18 mouse cellular contexts compared by ENCODE assay signal in genomic region chr4:127289039-127289548, GRCm38 (mm10). TPM values are rescaled to one million over a fixed set of nuclear protein-coding genes. Genes with fewer than 3 reads are reported as not detected.
DNase-seq lines count a peak whose midpoint lies in the region; ATAC-seq and TF ChIP-seq lines count a peak whose summit lies in the region.
"Had no signal": no experiment of that assay in that cellular context is flagged by ENCODE, and none has a peak within 500 bp of the region (broad histone marks: within the 10 kb centered on the region; RNA-seq: fewer than 3 reads in every experiment).

No protein-coding gene starts in this region.

- no peak overlapping the region for H3K4me2 ChIP-seq in hindbrain, embryonic 16.5 days (ENCODE audit: low read length)
- no peak overlapping the region for H3K4me2 ChIP-seq in heart, embryonic 14.5 days (ENCODE audit: low read length)
- no peak overlapping the region for H3K4me2 ChIP-seq in kidney, postnatal 0 days (ENCODE audit: low read length)
- H3K4me2 ChIP-seq: embryonic facial prominence, embryonic 13.5 days; forebrain, embryonic 12.5 days; liver, embryonic 15.5 days; midbrain, embryonic 12.5 days had no signal

- ATAC-seq in hindbrain, embryonic 16.5 days: no peak
- peak; percentile 84 for ATAC-seq in heart, embryonic 14.5 days (ENCODE audit: insufficient number of reproducible peaks, insufficient read depth, low FRiP score, low read depth)
- ATAC-seq in kidney, postnatal 0 days (replicated peaks; ENCODE audit: low FRiP score, low read depth): no peak
- ATAC-seq: activated CD4-positive, CD25-positive, alpha-beta regulatory T cell, adult 4 months had no signal

- no peaks in the 10 kb centered on the region for H3K36me3 ChIP-seq in hindbrain, embryonic 10.5 days
- no peaks in the 10 kb centered on the region for H3K36me3 ChIP-seq in hindbrain, embryonic 16.5 days (ENCODE audit: control insufficient read depth, insufficient read depth, low read length)
- H3K36me3 ChIP-seq in heart, embryonic 14.5 days (ENCODE audit: control insufficient read depth, insufficient read depth, low read length): no peaks in the 10 kb centered on the region
- H3K36me3 ChIP-seq in kidney, postnatal 0 days (ENCODE audit: insufficient read depth, low read length): no peaks in the 10 kb centered on the region
- H3K36me3 ChIP-seq: embryonic facial prominence, embryonic 13.5 days; forebrain, embryonic 12.5 days; liver, embryonic 15.5 days; midbrain, embryonic 12.5 days had no signal

- 72% methylated on average over 6 of the region's 6 CpGs for whole genome bisulfite sequencing in hindbrain, embryonic 10.5 days
- 87% methylated on average over 6 of the region's 6 CpGs for WGBS in hindbrain, embryonic 16.5 days
- WGBS in heart, embryonic 14.5 days: 27% methylated on average over 6 of the region's 6 CpGs
- WGBS in kidney, postnatal 0 days: 60% methylated on average over 6 of the region's 6 CpGs

- H3K9ac ChIP-seq in hindbrain, embryonic 16.5 days (ENCODE audit: low read depth, low read length): no peak overlapping the region
- no peak overlapping the region for H3K9ac ChIP-seq in heart, embryonic 14.5 days (ENCODE audit: low read length)
- H3K9ac ChIP-seq in kidney, postnatal 0 days (ENCODE audit: low read depth, low read length): no peak overlapping the region
- H3K9ac ChIP-seq: embryonic facial prominence, embryonic 13.5 days; forebrain, embryonic 12.5 days; liver, embryonic 15.5 days; midbrain, embryonic 12.5 days had no signal

- peaks cover 17% of the 10 kb centered on the region for H3K4me1 ChIP-seq in hindbrain, embryonic 10.5 days (replicated peaks)
- no peaks in the 10 kb centered on the region for H3K4me1 ChIP-seq in hindbrain, embryonic 16.5 days (ENCODE audit: control insufficient read depth, insufficient read depth, low read depth, low read length)
- H3K4me1 ChIP-seq in heart, embryonic 14.5 days (ENCODE audit: control insufficient read depth in 2 of 2, insufficient read depth in 2 of 2, low read length in 2 of 2): peaks cover 4 to 8% of the 10 kb centered on the region in 2 experiments; a peak in 2 of 4 replicates
- 0 out of 2 replicates have a peak, but pooled peaks cover 4% of the 10 kb centered on the region for H3K4me1 ChIP-seq in kidney, postnatal 0 days (replicated peaks; ENCODE audit: insufficient read depth, low read length)
- H3K4me1 ChIP-seq: forebrain, embryonic 12.5 days; liver, embryonic 15.5 days; midbrain, embryonic 12.5 days had no signal

- H3K27ac ChIP-seq in hindbrain, embryonic 10.5 days: 0 out of 2 replicates have a peak overlapping the region, but pooled peaks have one; percentile 16
- no peak overlapping the region for H3K27ac ChIP-seq in hindbrain, embryonic 16.5 days (ENCODE audit: low read depth, low read length)
- H3K27ac ChIP-seq in heart, embryonic 14.5 days (replicated peaks in 1 of 2; ENCODE audit: control insufficient read depth in 1 of 2, insufficient read depth in 1 of 2, low read depth in 2 of 2, low read length in 2 of 2): peak overlapping the region in 1 of 2 experiments; percentile 44; a peak in 2 of 4 replicates
- peak overlapping the region; percentile 44; the same call in 1 of the 2 replicates for H3K27ac ChIP-seq in kidney, postnatal 0 days
- H3K27ac ChIP-seq in left cerebral cortex, adult 2 months: no peak overlapping the region
- H3K27ac ChIP-seq: embryonic facial prominence, embryonic 13.5 days; forebrain, embryonic 12.5 days; liver, embryonic 15.5 days; midbrain, embryonic 12.5 days had no signal

- H3K9me3 ChIP-seq in hindbrain, embryonic 10.5 days: no peaks in the 10 kb centered on the region
- H3K9me3 ChIP-seq in hindbrain, embryonic 16.5 days (ENCODE audit: control insufficient read depth, low read length): no peaks in the 10 kb centered on the region
- H3K9me3 ChIP-seq in heart, embryonic 14.5 days (ENCODE audit: control insufficient read depth, low read length): no peaks in the 10 kb centered on the region
- H3K9me3 ChIP-seq in kidney, postnatal 0 days (replicated peaks; ENCODE audit: low read length): no peaks in the 10 kb centered on the region
- H3K9me3 ChIP-seq: embryonic facial prominence, embryonic 13.5 days; forebrain, embryonic 12.5 days; liver, embryonic 15.5 days; midbrain, embryonic 12.5 days had no signal

- H3K27me3 ChIP-seq in hindbrain, embryonic 10.5 days (ENCODE audit: insufficient read depth, poor library complexity, severe bottlenecking): no peaks in the 10 kb centered on the region
- no peaks in the 10 kb centered on the region for H3K27me3 ChIP-seq in hindbrain, embryonic 16.5 days (replicated peaks; ENCODE audit: control insufficient read depth, insufficient read depth, low read length)
- H3K27me3 ChIP-seq in heart, embryonic 14.5 days (ENCODE audit: control insufficient read depth, insufficient read depth, low read length): no peaks in the 10 kb centered on the region
- H3K27me3 ChIP-seq in kidney, postnatal 0 days (ENCODE audit: insufficient read depth, low read length): no peaks in the 10 kb centered on the region
- H3K27me3 ChIP-seq: embryonic facial prominence, embryonic 13.5 days; forebrain, embryonic 12.5 days; liver, embryonic 15.5 days; midbrain, embryonic 12.5 days had no signal

- intact Hi-C loops in left cerebral cortex, adult 2 months (cut with DNase I): no loop called here
- intact Hi-C loops in left cerebral cortex, postnatal 14 days (cut with DNase I): no loop called here

- H3K4me3 ChIP-seq in hindbrain, embryonic 10.5 days: no peak overlapping the region
- H3K4me3 ChIP-seq in hindbrain, embryonic 16.5 days (ENCODE audit: low read length): no peak overlapping the region
- H3K4me3 ChIP-seq in heart, embryonic 14.5 days (ENCODE audit: control insufficient read depth in 1 of 2, insufficient read depth in 1 of 2, low read depth in 1 of 2, low read length in 2 of 2): no peak overlapping the region
- H3K4me3 ChIP-seq in kidney, postnatal 0 days (replicated peaks; ENCODE audit: low read depth, low read length): no peak overlapping the region
- H3K4me3 ChIP-seq in left cerebral cortex, adult 2 months: no peak overlapping the region
- H3K4me3 ChIP-seq: embryonic facial prominence, embryonic 13.5 days; forebrain, embryonic 12.5 days; liver, embryonic 15.5 days; midbrain, embryonic 12.5 days had no signal

- DNase-seq in hindbrain, embryonic 10.5 days (ENCODE audit: low spot score): no peak
- DNase-seq in heart, adult 11 months: peak; percentile 99
- peak; percentile 25 for DNase-seq in kidney, postnatal 0 days (ENCODE audit: low spot score)
- DNase-seq in left cerebral cortex, adult 2 months (ENCODE audit: extremely low spot score in 1 of 2, low spot score in 2 of 2): no peak
- no peak for DNase-seq in embryo, embryonic 11 days
- no peak for DNase-seq in left cerebral cortex, postnatal 14 days (ENCODE audit: low spot score in 2 of 2)
- DNase-seq: cerebellum, adult 9-10 months; spleen, adult 18-20 months; thymus, adult 18-20 months had no signal

- no peak for TF ChIP-seq CTCF in kidney, postnatal 0 days (IDR thresholded peaks at IDR 0.05; ENCODE audit: low read depth)
- no peak for TF ChIP-seq CTCF in left cerebral cortex, adult 2 months (IDR thresholded peaks at IDR 0.05)

RNA-seq across cellular contexts. Expression of gene Gja4, which starts 24.7 kb away (rescaled TPM):
- polyA plus RNA-seq in hindbrain, embryonic 10.5 days (2016; fragmentation: Nextera tagmentation; extraction: Ambion mirVana): 13.5 and 18.8 TPM in 2 replicates
- polyA plus RNA-seq in hindbrain, embryonic 16.5 days (2015; fragmentation: Nextera tagmentation; extraction: Ambion mirVana): 20.4 and 26.1 TPM in 2 replicates
- 41.4 and 42.2 TPM in 2 replicates for polyA plus RNA-seq in heart, embryonic 14.5 days (2014; fragmentation: Nextera tagmentation; extraction: Ambion mirVana)
- 24.0 and 27.6 TPM in 2 replicates for polyA plus RNA-seq in kidney, postnatal 0 days (2015; fragmentation: Nextera tagmentation; extraction: Ambion mirVana)
- 1 to 10 TPM; 4.1 to 4.5 TPM for total RNA-seq in left cerebral cortex, adult 2 months (2021)
- 1 to 10 TPM; 7.8 TPM for total RNA-seq in left cerebral cortex, postnatal 14 days (2021)
- total RNA-seq: hematopoietic stem cell, adult 5-6 weeks; MEL had no signal
- polyA plus RNA-seq: activated CD4-positive, CD25-positive, alpha-beta regulatory T cell, adult 4 months had no signal

RNA-seq across cellular contexts. Expression of gene Gjb3, which starts 41.5 kb away (rescaled TPM):
- polyA plus RNA-seq in hindbrain, embryonic 10.5 days (2016; fragmentation: Nextera tagmentation; extraction: Ambion mirVana): 2.2 and 6.2 TPM in 2 replicates
- polyA plus RNA-seq in hindbrain, embryonic 16.5 days (2015; fragmentation: Nextera tagmentation; extraction: Ambion mirVana): 0.15 and 0.19 TPM in 2 replicates
- polyA plus RNA-seq in heart, embryonic 14.5 days (2014; fragmentation: Nextera tagmentation; extraction: Ambion mirVana): 0.12 TPM in 1 of 2 replicates, not detected in the other
- 1.1 and 1.8 TPM in 2 replicates for polyA plus RNA-seq in kidney, postnatal 0 days (2015; fragmentation: Nextera tagmentation; extraction: Ambion mirVana)
- under 1 TPM in 1 of 2 experiments, not detected in 1; 0.21 TPM for total RNA-seq in left cerebral cortex, adult 2 months (2021)
- under 1 TPM; 0.22 to 0.30 TPM for total RNA-seq in left cerebral cortex, postnatal 14 days (2021)
- total RNA-seq: MEL had no signal
- polyA plus RNA-seq: activated CD4-positive, CD25-positive, alpha-beta regulatory T cell, adult 4 months had no signal

RNA-seq across cellular contexts. Expression of gene Smim12, which starts 45.5 kb away (rescaled TPM):
- 78.7 and 81.1 TPM in 2 replicates for polyA plus RNA-seq in hindbrain, embryonic 10.5 days (2016; fragmentation: Nextera tagmentation; extraction: Ambion mirVana)
- polyA plus RNA-seq in hindbrain, embryonic 16.5 days (2015; fragmentation: Nextera tagmentation; extraction: Ambion mirVana): 61.4 and 61.6 TPM in 2 replicates
- 61.2 and 63.8 TPM in 2 replicates for polyA plus RNA-seq in heart, embryonic 14.5 days (2014; fragmentation: Nextera tagmentation; extraction: Ambion mirVana)
- polyA plus RNA-seq in kidney, postnatal 0 days (2015; fragmentation: Nextera tagmentation; extraction: Ambion mirVana): 67.5 and 72.2 TPM in 2 replicates
- total RNA-seq in left cerebral cortex, adult 2 months (2021): 10 to 100 TPM; 52.1 to 54.0 TPM
- 10 to 100 TPM; 47.2 to 47.6 TPM for total RNA-seq in left cerebral cortex, postnatal 14 days (2021)

Comparison
In these comparisons a context has a peak if more than half of its experiments do, and no peak if none do; other contexts are left out.
1. H3K27ac ChIP-seq: peak in hindbrain, embryonic 10.5 days (single experiment) and kidney, postnatal 0 days (single experiment); none in hindbrain, embryonic 16.5 days (single experiment) and left cerebral cortex, adult 2 months (single experiment).
2. DNase-seq: peak in heart, adult 11 months (single experiment) and kidney, postnatal 0 days (single experiment); none in hindbrain, embryonic 10.5 days (single experiment), left cerebral cortex, adult 2 months (0 of 2), embryo, embryonic 11 days (single experiment) and left cerebral cortex, postnatal 14 days (0 of 2).